Mouse (Mus musculus) liver, embryonic 18 days (tissue): ENCODE measurements around the gene Gm11569. TPM values are rescaled to one million over a fixed set of nuclear protein-coding genes. Genes with fewer than 3 reads are reported as not detected.

Experiments
- polyA plus RNA-seq: library from polyadenylated mRNA; depleted of rRNA; stranded (reverse); fragments of >200 nt; gene quantifications from 2 replicates; pipeline ENCODE4 v1.2.3, GENCODE M21; 2012; rRNA removed

The Gm11569 gene
- polyA plus RNA-seq: not detected in 2 replicates

GRCm38 (mm10) chr11:99798832-99799231 is at the start of gene Gm11569:
Gene Gm11569, minus strand, starts transcription at chr11:99798932.

GRCm38 (mm10) chr11:99837966-99838365 is 39.2 kb upstream of the Gm11569 start, which contains the start of gene 2300003K06Rik:
Gene 2300003K06Rik, minus strand, starts transcription at chr11:99838066.

GRCm38 (mm10) chr11:99815566-99815965 is 16.8 kb upstream of the Gm11569 start, which contains the start of gene Gm11564:
Gene Gm11564, minus strand, starts transcription at chr11:99815666.

GRCm38 (mm10) chr11:99809792-99810191 is 11.1 kb upstream of the Gm11569 start, which contains the start of gene Krtap4-13:
Gene Krtap4-13, minus strand, starts transcription at chr11:99809892.

GRCm38 (mm10) chr11:99804346-99804745 is 5.6 kb upstream of the Gm11569 start, which contains the start of gene Gm11554:
Gene Gm11554, minus strand, starts transcription at chr11:99804446.

GRCm38 (mm10) chr11:99793367-99793766 is 5.4 kb downstream of the Gm11569 start, which contains the start of gene Gm11596:
Gene Gm11596, minus strand, starts transcription at chr11:99793467.

GRCm38 (mm10) chr11:99784900-99785299 is 13.8 kb downstream of the Gm11569 start, which contains the start of gene Krtap4-9:
Gene Krtap4-9, plus strand, starts transcription at chr11:99785200.

GRCm38 (mm10) chr11:99780604-99781003 is 18.1 kb downstream of the Gm11569 start, which contains the start of gene Krtap4-8:
Gene Krtap4-8, minus strand, starts transcription at chr11:99780704.

GRCm38 (mm10) chr11:99772813-99773212 is 25.9 kb downstream of the Gm11569 start, which contains the start of gene Gm11595:
Gene Gm11595, minus strand, starts transcription at chr11:99772913.

Other genes starting within 250 kb of the Gm11569 start
- gene Krtap3-3, start 248.1 kb downstream of the Gm11569 start, polyA plus RNA-seq: not detected in 2 replicates
- not detected in 2 replicates for gene Krtap3-2, start 242.1 kb downstream of the Gm11569 start, polyA plus RNA-seq
- not detected in 2 replicates for gene Gm11939, start 239.5 kb downstream of the Gm11569 start, polyA plus RNA-seq
- gene Krtap3-1, start 232.3 kb downstream of the Gm11569 start, polyA plus RNA-seq: not detected in 2 replicates
- gene Krtap1-5, start 217.9 kb downstream of the Gm11569 start, polyA plus RNA-seq: not detected in 2 replicates
- gene Krtap1-4, start 215.3 kb downstream of the Gm11569 start, polyA plus RNA-seq: not detected in 2 replicates
- gene Krtap1-3, start 207.6 kb downstream of the Gm11569 start, polyA plus RNA-seq: not detected in 2 replicates
- gene Krtap9-3, start 200.8 kb downstream of the Gm11569 start, polyA plus RNA-seq: not detected in 2 replicates
- gene Gm11938, start 195.6 kb downstream of the Gm11569 start, polyA plus RNA-seq: not detected in 2 replicates
- not detected in 2 replicates for gene Gm11937, start 188.7 kb downstream of the Gm11569 start, polyA plus RNA-seq
- not detected in 2 replicates for gene Krtap2-4, start 184.1 kb downstream of the Gm11569 start, polyA plus RNA-seq
- gene Gm11562, start 178.5 kb downstream of the Gm11569 start, polyA plus RNA-seq: not detected in 2 replicates
- not detected in 2 replicates for gene Krtap4-1, start 170.7 kb downstream of the Gm11569 start, polyA plus RNA-seq
- gene Krtap4-2, start 163.8 kb downstream of the Gm11569 start, polyA plus RNA-seq: not detected in 2 replicates
- gene Krtap4-7, start 154.8 kb downstream of the Gm11569 start, polyA plus RNA-seq: not detected in 2 replicates
- not detected in 2 replicates for gene Gm11555, start 148.7 kb downstream of the Gm11569 start, polyA plus RNA-seq
- not detected in 2 replicates for gene Gm11563, start 140.0 kb downstream of the Gm11569 start, polyA plus RNA-seq
- gene Krtap4-6, start 133.0 kb downstream of the Gm11569 start, polyA plus RNA-seq: not detected in 2 replicates
- not detected in 2 replicates for gene Gm14190, start 108.2 kb downstream of the Gm11569 start, polyA plus RNA-seq
- not detected in 2 replicates for gene Gm14180, start 64.6 kb downstream of the Gm11569 start, polyA plus RNA-seq
- not detected in 2 replicates for gene Gm11595, start 26.0 kb downstream of the Gm11569 start, polyA plus RNA-seq
- not detected in 2 replicates for gene Krtap4-8, start 18.2 kb downstream of the Gm11569 start, polyA plus RNA-seq
- not detected in 2 replicates for gene Krtap4-9, start 13.7 kb downstream of the Gm11569 start, polyA plus RNA-seq
- gene Gm11596, start 5.5 kb downstream of the Gm11569 start, polyA plus RNA-seq: not detected in 2 replicates
- gene Gm11554, start 5.5 kb upstream of the Gm11569 start, polyA plus RNA-seq: not detected in 2 replicates
- not detected in 2 replicates for gene Krtap4-13, start 11.0 kb upstream of the Gm11569 start, polyA plus RNA-seq
- not detected in 2 replicates for gene Gm11564, start 16.7 kb upstream of the Gm11569 start, polyA plus RNA-seq
- gene 2300003K06Rik, start 39.1 kb upstream of the Gm11569 start, polyA plus RNA-seq: not detected in 2 replicates
- not detected in 2 replicates for gene Krtap4-16, start 52.7 kb upstream of the Gm11569 start, polyA plus RNA-seq
- not detected in 2 replicates for gene Gm11568, start 59.0 kb upstream of the Gm11569 start, polyA plus RNA-seq
- not detected in 2 replicates for gene Gm11559, start 65.5 kb upstream of the Gm11569 start, polyA plus RNA-seq
- not detected in 2 replicates for gene Krtap9-1, start 74.5 kb upstream of the Gm11569 start, polyA plus RNA-seq
- not detected in 2 replicates for gene Gm11567, start 80.3 kb upstream of the Gm11569 start, polyA plus RNA-seq
- gene Krtap31-1, start 109.0 kb upstream of the Gm11569 start, polyA plus RNA-seq: not detected in 2 replicates
- gene Gm11565, start 115.8 kb upstream of the Gm11569 start, polyA plus RNA-seq: not detected in 2 replicates
- not detected in 2 replicates for gene Krtap31-2, start 137.4 kb upstream of the Gm11569 start, polyA plus RNA-seq
- gene Krtap9-5, start 149.5 kb upstream of the Gm11569 start, polyA plus RNA-seq: not detected in 2 replicates
- not detected in 2 replicates for gene Krtap29-1, start 180.1 kb upstream of the Gm11569 start, polyA plus RNA-seq
- gene Krtap16-1, start 187.7 kb upstream of the Gm11569 start, polyA plus RNA-seq: not detected in 2 replicates
- gene Krtap17-1, start 195.1 kb upstream of the Gm11569 start, polyA plus RNA-seq: not detected in 2 replicates
- gene Krt33a, start 217.3 kb upstream of the Gm11569 start, polyA plus RNA-seq: not detected in 2 replicates
- gene Krt33b, start 230.9 kb upstream of the Gm11569 start, polyA plus RNA-seq: not detected in 2 replicates
- gene Krt34, start 242.6 kb upstream of the Gm11569 start, polyA plus RNA-seq: not detected in 2 replicates